Mouse (Mus musculus): ENCODE data around the gene Lclat1.

- TF ChIP-seq GATA1 (IDR thresholded peaks at IDR 0.05; ENCODE audit: borderline replicate concordance, low read length): no peak
- TF ChIP-seq FLI1 (IDR thresholded peaks at IDR 0.05; ENCODE audit: low read length): no peak
Measured at GRCm38 (mm10) chr17:73142445-73142844, 34.7 kb downstream of the Lclat1 start.
